Mouse (Mus musculus) E14TG2a.4 (cell line): Measurements from ENCODE around the gene Npw.

Experiments used
- CTCF ChIP-seq: conservative IDR thresholded peaks from 2 replicates; pipeline ENCODE4 v1.5.1; 2014; ENCODE audit warnings: low read length
- NANOG ChIP-seq: IDR thresholded peaks from 2 replicates; pipeline ENCODE4 v1.6.1; 2014; ENCODE audit warnings: borderline replicate concordance, low read length, mixed read lengths
- POU5F1 ChIP-seq: IDR thresholded peaks from 2 replicates; pipeline ENCODE4 v1.6.1; 2014; ENCODE audit warnings: low read length, borderline replicate concordance

- TF ChIP-seq CTCF (no peak), POU5F1 (no peak), NANOG (no peak)
These were observed 12.1 kb upstream of the Npw start for GRCm38 (mm10) chr17:24670246-24670844.
